In genomic region chr1:180815371-180816024, GRCm38 (mm10) we compare ENCODE assay signal across 10 mouse cellular contexts. TPM values are rescaled to one million over a fixed set of nuclear protein-coding genes. Genes with fewer than 3 reads are reported as not detected.
A peak's percentile ranks its signal among the peaks of the same experiment; 100 is the strongest.
DNase-seq lines count a peak whose midpoint lies in the region; ATAC-seq lines count a peak whose summit lies in the region.
"Had no signal": no experiment of that assay in that cellular context is flagged by ENCODE, and none has a peak within 500 bp of the region (broad histone marks: within the 10 kb centered on the region; RNA-seq: fewer than 3 reads in every experiment).

No protein-coding gene starts in this region.

- H3K4me2 ChIP-seq in hindbrain, embryonic 14.5 days (replicated peaks), result peak overlapping the region; percentile 67
- peak overlapping the region; percentile 91; the same call in 1 of the 2 replicates for H3K4me2 ChIP-seq in neural tube, embryonic 14.5 days (ENCODE audit: low read depth, low read length)

- no peak for ATAC-seq in hindbrain, embryonic 14.5 days (ENCODE audit: low FRiP score)
- ATAC-seq in neural tube, embryonic 14.5 days (ENCODE audit: low read depth), result no peak

- peaks cover 27% of the 10 kb centered on the region for H3K4me1 ChIP-seq in hindbrain, embryonic 14.5 days (replicated peaks; ENCODE audit: control insufficient read depth, insufficient read depth, low read length)
- H3K4me1 ChIP-seq in neural tube, embryonic 14.5 days (ENCODE audit: control insufficient read depth, insufficient read depth, low read length), result peaks cover 17% of the 10 kb centered on the region

- DNase-seq in embryo, embryonic 10.5 days (ENCODE audit: low spot score), result peak; percentile 31
- DNase-seq in embryo, embryonic 10 days (ENCODE audit: low spot score), result no peak
- peak; percentile 40 for DNase-seq in retina, postnatal 1 day
- no peak for DNase-seq in retina, embryonic 14.5 days (ENCODE audit: low spot score)
- no peak for DNase-seq in hindbrain, embryonic 14.5 days (ENCODE audit: low spot score)
- no peak for DNase-seq in adrenal gland, adult (ENCODE audit: inconsistent age in 2 of 2, low spot score in 1 of 2)
- no peak for DNase-seq in layer of hippocampus, postnatal 25 days (ENCODE audit: extremely low spot score in 1 of 2, low spot score in 1 of 2)
- DNase-seq: layer of hippocampus, adult 9-11 months had no signal

- peak overlapping the region; percentile 2; the same call in 1 of the 2 replicates for H3K4me3 ChIP-seq in hindbrain, embryonic 14.5 days (replicated peaks; ENCODE audit: low read length)
- no peak overlapping the region for H3K4me3 ChIP-seq in neural tube, embryonic 14.5 days (ENCODE audit: low read depth, low read length)

- peak overlapping the region; percentile 100 for H3K27ac ChIP-seq in hindbrain, embryonic 14.5 days
- peak overlapping the region; percentile 24 for H3K27ac ChIP-seq in neural tube, embryonic 14.5 days (ENCODE audit: low read depth, low read length)

- peaks cover 6% of the 10 kb centered on the region for H3K36me3 ChIP-seq in hindbrain, embryonic 14.5 days (replicated peaks; ENCODE audit: control insufficient read depth, insufficient read depth)
- H3K36me3 ChIP-seq in neural tube, embryonic 14.5 days (ENCODE audit: control insufficient read depth, insufficient read depth, low read length), result peaks cover 2% of the 10 kb centered on the region; the same call in 1 of the 2 replicates

- peak overlapping the region; percentile 22; the same call in 1 of the 2 replicates for H3K9ac ChIP-seq in hindbrain, embryonic 14.5 days
- H3K9ac ChIP-seq in neural tube, embryonic 14.5 days (replicated peaks; ENCODE audit: low read depth, low read length), result peak overlapping the region; percentile 26; the same call in 1 of the 2 replicates

- 40% methylated on average over 12 of the region's 12 CpGs for WGBS in hindbrain, embryonic 14.5 days
- 46% methylated on average over 12 of the region's 12 CpGs for WGBS in neural tube, embryonic 14.5 days

- H3K27me3 ChIP-seq in hindbrain, embryonic 14.5 days (ENCODE audit: control insufficient read depth, insufficient read depth, low read length), result no peaks in the 10 kb centered on the region
- H3K27me3 ChIP-seq in neural tube, embryonic 14.5 days (ENCODE audit: control insufficient read depth, insufficient read depth, low read length), result no peaks in the 10 kb centered on the region
- H3K27me3 ChIP-seq: lung, embryonic 15.5 days had no signal

- no peaks in the 10 kb centered on the region for H3K9me3 ChIP-seq in hindbrain, embryonic 14.5 days (ENCODE audit: control insufficient read depth, low read length)
- H3K9me3 ChIP-seq in neural tube, embryonic 14.5 days (ENCODE audit: control insufficient read depth, low read length), result no peaks in the 10 kb centered on the region
- H3K9me3 ChIP-seq: lung, embryonic 15.5 days had no signal

RNA-seq across cellular contexts. Expression of gene H3f3a, which starts 1.8 kb away (rescaled TPM):
- 2,816 and 2,951 TPM in 2 replicates for polyA plus RNA-seq in hindbrain, embryonic 14.5 days (2014; fragmentation: Nextera tagmentation; extraction: Ambion mirVana)
- 3,180 and 3,430 TPM in 2 replicates for polyA plus RNA-seq in neural tube, embryonic 14.5 days (2014; fragmentation: Nextera tagmentation; extraction: Ambion mirVana)
- total RNA-seq in layer of hippocampus, postnatal 25 days (2021), result 100 to 1,000 TPM; 388 to 399 TPM

RNA-seq across cellular contexts. Expression of gene Sde2, which starts 35.4 kb away (rescaled TPM):
- polyA plus RNA-seq in hindbrain, embryonic 14.5 days (2014; fragmentation: Nextera tagmentation; extraction: Ambion mirVana), result 26.9 and 28.2 TPM in 2 replicates
- 29.0 and 32.4 TPM in 2 replicates for polyA plus RNA-seq in neural tube, embryonic 14.5 days (2014; fragmentation: Nextera tagmentation; extraction: Ambion mirVana)
- total RNA-seq in layer of hippocampus, postnatal 25 days (2021), result 10 to 100 TPM; 20.6 to 23.4 TPM

Comparison
In these comparisons a context has a peak if more than half of its experiments do, and no peak if none do; other contexts are left out.
1. DNase-seq: peak in embryo, embryonic 10.5 days (single experiment) and retina, postnatal 1 day (single experiment); none in embryo, embryonic 10 days (single experiment), retina, embryonic 14.5 days (single experiment), hindbrain, embryonic 14.5 days (single experiment), adrenal gland, adult (0 of 2) and layer of hippocampus, postnatal 25 days (0 of 2).